Mouse (Mus musculus): ENCODE measurements around the gene Nme3. TPM values are rescaled to one million over a fixed set of nuclear protein-coding genes. Genes with fewer than 3 reads are reported as not detected.

Gene Nme3
- total RNA-seq (2021), result 10 to 100 TPM; 46.5 to 51.2 TPM
- long read RNA-seq, experiment 1, transcript Nme3-201 (5 exons, 715 nt), result major isoform, 10 of 17 reads
- long read RNA-seq, experiment 1, partial matches to known transcripts, result 1 of 17 reads
- long read RNA-seq, experiment 1, other reads (novel, unspliced or antisense), result 1 of 17 reads
- long read RNA-seq, experiment 2, transcript Nme3-201 (5 exons, 715 nt), result major isoform, 5 of 12 reads
- long read RNA-seq, experiment 2, partial matches to known transcripts, result 0 of 12 reads
- long read RNA-seq, experiment 2, other reads (novel, unspliced or antisense), result 2 of 12 reads

GRCm38 (mm10) chr17:24896241-24896992 lies at the start of gene Nme3:
Gene Nme3, plus strand, starts transcription at chr17:24896500.
- Histone ChIP-seq H3K27ac (peak within 1 kb of the TSS; percentile 94), H3K4me3 (peak within 1 kb of the TSS; percentile 56)
- DNase-seq (ENCODE audit: extremely low spot score in 1 of 2, low spot score in 2 of 2), result peak; percentile 69 to 76
- no peak; the same call in none of the 2 replicates for TF ChIP-seq CTCF (IDR thresholded peaks at IDR 0.05)
- intact Hi-C loops (cut with DNase I), result no loop called here

- Histone ChIP-seq H3K4me3 (no peak overlapping the region), H3K27ac (no peak overlapping the region)
- no peak for TF ChIP-seq CTCF (IDR thresholded peaks at IDR 0.05)
- DNase-seq (ENCODE audit: extremely low spot score in 1 of 2, low spot score in 2 of 2), result no peak
- intact Hi-C loops (cut with DNase I), result no loop called here
These were observed 48.9 kb upstream of the Nme3 start for GRCm38 (mm10) chr17:24847386-24847785.

- peak overlapping the region; percentile 76 for H3K4me3 ChIP-seq
- intact Hi-C loops (cut with DNase I), result no loop called here
- no peak for DNase-seq (ENCODE audit: extremely low spot score in 1 of 2, low spot score in 2 of 2)
- TF ChIP-seq CTCF (IDR thresholded peaks at IDR 0.05), result no peak
- no peak overlapping the region for H3K27ac ChIP-seq
These were observed 47.7 kb upstream of the Nme3 start for GRCm38 (mm10) chr17:24848600-24849031.

- intact Hi-C loops (cut with DNase I), result no loop called here
- no peak for DNase-seq (ENCODE audit: extremely low spot score in 1 of 2, low spot score in 2 of 2)
- TF ChIP-seq CTCF (IDR thresholded peaks at IDR 0.05), result peak; percentile 34
These were observed 46.6 kb upstream of the Nme3 start for GRCm38 (mm10) chr17:24849733-24850064.

GRCm38 (mm10) chr17:24850065-24850772 lies 46.1 kb upstream of the Nme3 start, which contains the start of gene Fahd1:
Gene Fahd1, minus strand, starts transcription at chr17:24850364.
- TF ChIP-seq CTCF (IDR thresholded peaks at IDR 0.05), result no peak
- peak within 1 kb of the TSS; percentile 98 for H3K27ac ChIP-seq
- DNase-seq (ENCODE audit: extremely low spot score in 1 of 2, low spot score in 2 of 2), result peak; percentile 93 to 94
- peak within 1 kb of the TSS; percentile 76 for H3K4me3 ChIP-seq
- intact Hi-C loops (cut with DNase I), result no loop called here

More at GRCm38 (mm10) chr17:24849733-24850064, 46.6 kb upstream of the Nme3 start:
- Histone ChIP-seq H3K4me3 (peak overlapping the region; percentile 76), H3K27ac (peak overlapping the region; percentile 98)

- TF ChIP-seq CTCF (IDR thresholded peaks at IDR 0.05), result no peak
- no peak for DNase-seq (ENCODE audit: extremely low spot score in 1 of 2, low spot score in 2 of 2)
- peak overlapping the region; percentile 76 for H3K4me3 ChIP-seq
- peak overlapping the region; percentile 98 for H3K27ac ChIP-seq
- intact Hi-C loops (cut with DNase I), result no loop called here
These were observed 45.5 kb upstream of the Nme3 start for GRCm38 (mm10) chr17:24850773-24851127.

- intact Hi-C loops (cut with DNase I), result no loop called here
- Histone ChIP-seq H3K27ac (no peak overlapping the region), H3K4me3 (peak overlapping the region; percentile 76)
- no peak for DNase-seq (ENCODE audit: extremely low spot score in 1 of 2, low spot score in 2 of 2)
- no peak for TF ChIP-seq CTCF (IDR thresholded peaks at IDR 0.05)
These were observed 44.7 kb upstream of the Nme3 start for GRCm38 (mm10) chr17:24851381-24852125.

GRCm38 (mm10) chr17:24855838-24856464 lies 40.3 kb upstream of the Nme3 start:
- Histone ChIP-seq H3K27ac (no peak overlapping the region), H3K4me3 (no peak overlapping the region)
- no peak for TF ChIP-seq CTCF (IDR thresholded peaks at IDR 0.05)
- no peak for DNase-seq (ENCODE audit: extremely low spot score in 1 of 2, low spot score in 2 of 2)
- intact Hi-C loops (cut with DNase I), result no loop called here

- Histone ChIP-seq H3K4me3 (no peak overlapping the region), H3K27ac (no peak overlapping the region)
- DNase-seq (ENCODE audit: extremely low spot score in 1 of 2, low spot score in 2 of 2), result no peak
- intact Hi-C loops (cut with DNase I), result no loop called here
- no peak for TF ChIP-seq CTCF (IDR thresholded peaks at IDR 0.05)
These were observed 39.7 kb upstream of the Nme3 start for GRCm38 (mm10) chr17:24856589-24856988.

GRCm38 (mm10) chr17:24857831-24858470 lies 38.3 kb upstream of the Nme3 start:
- no peak for TF ChIP-seq CTCF (IDR thresholded peaks at IDR 0.05)
- intact Hi-C loops (cut with DNase I), result no loop called here
- H3K27ac ChIP-seq, result no peak overlapping the region
- H3K4me3 ChIP-seq, result no peak overlapping the region
- no peak for DNase-seq (ENCODE audit: extremely low spot score in 1 of 2, low spot score in 2 of 2)

GRCm38 (mm10) chr17:24858967-24859366 lies 37.3 kb upstream of the Nme3 start:
- TF ChIP-seq CTCF (IDR thresholded peaks at IDR 0.05), result no peak
- H3K27ac ChIP-seq, result no peak overlapping the region
- intact Hi-C loops (cut with DNase I), result no loop called here
- no peak for DNase-seq (ENCODE audit: extremely low spot score in 1 of 2, low spot score in 2 of 2)
- no peak overlapping the region for H3K4me3 ChIP-seq
